Mouse (Mus musculus) spleen, postnatal 14 days (tissue): ENCODE measurements around the gene Snta1.

Experiments
- DNase-seq, 2 experiments: peaks; one replicate each; pipeline ENCODE4 v3.0.0; 2021 to 2022; ENCODE audit warnings: low spot score in 2 of 2

Gene Snta1

DNA sequence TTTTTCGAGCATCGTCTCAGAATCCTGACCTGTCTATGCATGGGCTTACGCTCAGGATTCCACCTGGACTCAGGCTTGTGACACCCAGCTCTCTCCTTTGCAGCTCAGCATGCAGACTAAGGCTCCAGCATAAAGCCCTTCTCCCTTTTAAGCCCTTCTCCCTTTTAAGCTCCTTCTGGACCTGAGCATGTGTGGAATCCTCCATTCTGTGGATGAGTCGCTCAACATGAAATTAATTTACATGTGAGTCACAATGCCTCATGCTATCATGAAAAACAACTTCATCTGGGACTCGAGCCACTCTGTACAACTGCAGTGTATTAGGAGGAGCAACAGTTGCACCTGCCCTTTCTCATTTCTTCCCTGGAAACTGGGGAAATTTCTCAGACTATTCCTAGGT is 14.3 kb upstream of the Snta1 start:
- no peak for DNase-seq

DNA sequence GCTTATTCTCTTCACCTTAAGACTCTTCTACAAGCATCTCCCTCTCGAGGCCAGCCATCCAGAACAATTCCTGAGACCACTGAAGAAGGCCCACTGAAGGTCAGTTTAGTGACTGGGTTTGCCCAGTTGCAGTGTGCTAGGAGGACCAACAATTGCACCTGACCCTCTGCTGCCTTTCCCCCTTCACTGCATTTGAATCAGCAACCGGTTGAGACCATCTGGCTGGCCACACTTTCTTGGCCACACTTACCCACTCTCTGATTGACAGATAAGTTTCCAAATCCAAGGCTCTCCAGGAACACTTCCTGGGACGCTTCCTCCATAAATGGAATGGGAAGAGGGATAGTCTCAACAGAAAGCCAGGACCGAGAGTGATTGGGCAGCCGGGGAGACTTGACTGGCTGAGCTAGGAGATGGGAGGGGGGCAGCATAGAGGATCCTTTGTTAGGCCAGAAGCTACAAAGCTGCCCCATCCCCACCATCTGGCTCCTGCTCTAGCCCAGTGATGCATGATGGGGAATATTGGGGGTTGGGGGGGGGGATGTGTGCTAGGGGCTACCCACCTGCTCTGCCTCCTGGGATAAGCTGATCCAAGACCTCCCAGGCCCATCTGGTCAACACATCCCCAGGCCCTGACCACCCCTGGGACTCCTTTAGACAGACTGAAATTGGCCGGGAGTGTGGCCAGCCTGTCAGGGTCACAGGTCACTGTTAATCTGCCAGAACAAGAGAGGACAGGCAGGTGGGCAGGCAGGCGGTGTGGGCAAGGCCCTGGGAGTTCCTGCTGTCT is 13.2 kb upstream of the Snta1 start:
- DNase-seq: no peak

DNA sequence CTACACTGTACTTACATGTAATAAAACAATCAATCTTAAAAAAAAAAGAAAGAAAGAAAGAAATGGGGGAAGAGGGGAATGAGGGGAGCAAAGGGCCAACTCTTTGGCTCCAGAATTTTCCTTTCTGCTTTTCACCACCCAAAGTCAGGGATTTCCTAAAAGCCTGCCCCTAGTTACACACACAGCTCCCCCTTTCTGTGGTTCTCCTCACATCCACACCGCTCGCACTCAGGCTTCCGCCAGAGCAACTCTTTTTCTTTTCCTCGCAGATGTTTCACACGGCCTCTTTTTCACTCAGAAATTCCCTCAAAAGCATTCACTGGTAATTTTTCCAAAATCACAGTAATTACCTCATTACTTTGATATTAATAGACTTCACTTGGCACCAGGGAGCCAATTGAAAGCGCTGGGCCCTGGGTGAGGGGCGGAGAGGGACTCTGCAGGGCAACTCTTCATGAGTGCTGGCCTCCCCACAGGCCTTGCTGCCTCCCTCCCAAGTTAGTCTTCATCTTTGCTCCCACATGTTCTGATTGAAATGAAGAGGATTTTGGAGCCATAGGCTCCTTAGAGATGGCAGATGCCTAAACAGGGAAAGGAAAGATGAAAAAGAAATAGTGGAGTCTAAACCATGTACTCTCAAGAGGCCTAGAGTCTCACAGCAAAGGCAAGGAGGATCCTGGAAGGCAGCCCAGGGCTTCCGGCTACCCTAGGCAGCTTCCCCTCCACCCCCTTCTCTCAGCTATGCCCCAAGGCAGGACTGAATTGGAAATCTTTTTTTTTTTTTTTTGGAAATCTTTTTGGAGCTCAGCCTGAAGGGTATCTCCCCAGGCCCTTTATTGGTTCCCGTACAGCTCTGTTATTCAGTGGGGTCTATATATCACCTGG is 12.0 kb upstream of the Snta1 start:
- no peak for DNase-seq

DNA sequence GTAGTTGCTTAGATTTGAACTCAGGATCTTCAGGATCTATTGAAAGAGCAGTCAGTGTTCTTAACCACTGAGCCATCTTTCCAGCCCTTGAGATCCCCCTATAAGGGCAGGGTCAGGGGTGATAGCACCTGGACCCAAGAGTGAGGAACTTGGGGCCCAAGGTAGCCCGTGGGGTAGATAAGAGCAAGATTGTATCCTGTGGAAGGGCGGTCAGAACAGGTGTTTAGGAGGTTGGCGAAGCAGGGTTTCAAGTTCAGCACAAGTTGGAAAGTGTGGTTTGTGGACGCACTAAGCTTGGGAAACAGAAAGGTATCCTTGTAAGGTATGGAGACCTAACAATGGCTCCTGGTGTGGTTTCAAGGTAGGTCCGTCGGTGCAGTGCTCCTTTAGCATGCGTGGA is 10.1 kb upstream of the Snta1 start:
- DNase-seq: no peak

DNA sequence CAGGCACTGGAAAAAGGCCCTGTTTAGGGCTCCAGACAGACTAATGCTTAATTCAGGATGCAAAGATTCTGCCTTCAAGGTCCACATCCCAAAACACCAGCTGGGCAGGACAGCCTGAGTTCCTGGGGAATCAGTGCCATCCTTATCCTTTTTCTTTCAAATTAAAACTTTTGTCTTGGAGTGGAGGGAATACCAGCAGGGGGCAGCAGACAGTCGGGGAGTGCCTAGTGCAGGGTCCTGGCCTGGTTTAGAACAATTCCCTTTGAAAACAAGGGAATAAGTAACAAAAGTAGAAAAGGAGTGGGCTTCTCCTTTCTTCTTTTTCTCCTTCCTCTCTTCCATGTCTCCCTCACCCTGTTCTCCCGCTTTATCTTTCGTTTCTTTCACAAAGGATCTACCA is 9.2 kb upstream of the Snta1 start:
- DNase-seq: peak; percentile 30 to 66

DNA sequence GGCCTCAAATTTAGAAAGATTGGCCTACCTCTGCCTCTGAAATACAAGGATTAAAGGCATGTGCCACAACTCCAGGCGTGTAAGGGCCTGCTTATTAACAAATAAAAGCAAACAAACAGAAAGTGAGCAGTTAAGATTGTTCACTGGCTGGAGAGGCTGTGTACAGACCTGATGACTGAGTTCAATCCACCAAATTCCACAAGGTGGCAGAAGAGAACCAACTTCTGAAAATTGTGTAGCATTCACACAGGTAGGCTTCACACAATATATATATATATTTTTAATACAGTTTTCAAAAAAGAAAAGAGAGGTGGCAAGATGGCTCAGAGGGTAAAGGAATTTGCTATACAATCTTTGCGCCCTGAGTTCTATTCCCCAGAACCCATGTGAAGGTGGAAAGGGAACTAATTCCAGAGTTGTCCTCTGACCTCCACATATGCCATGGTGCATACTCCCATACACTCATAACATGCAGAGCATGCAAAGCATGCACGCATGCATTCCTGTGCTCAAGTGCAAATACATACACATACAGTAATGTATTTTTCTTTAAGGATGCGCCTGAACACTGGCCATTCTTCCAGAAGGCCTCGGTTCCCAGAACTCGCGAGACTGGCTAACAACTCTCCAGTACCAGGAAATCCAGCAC is 4.2 kb upstream of the Snta1 start:
- DNase-seq: peak in 1 of 2 experiments; percentile 16

DNA sequence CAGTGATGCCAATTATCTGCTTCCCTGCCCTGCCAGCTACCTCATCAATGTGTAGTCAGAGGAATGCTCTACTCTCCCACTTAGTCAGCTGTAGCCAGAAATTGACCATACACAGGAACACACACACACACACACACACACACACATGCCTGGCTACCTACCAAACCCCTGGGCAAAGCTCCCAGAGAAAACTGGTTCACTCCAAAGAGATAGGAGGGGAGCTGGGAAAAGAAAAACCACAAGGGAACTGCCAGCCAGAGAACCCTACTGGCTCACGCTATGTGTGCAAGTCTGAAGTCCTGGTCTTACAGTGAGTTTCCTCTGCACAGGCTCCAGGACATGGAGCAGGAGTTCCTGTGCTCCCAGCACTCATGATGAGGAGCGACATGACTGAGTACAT is 2.5 kb upstream of the Snta1 start:
- DNase-seq: no peak

DNA sequence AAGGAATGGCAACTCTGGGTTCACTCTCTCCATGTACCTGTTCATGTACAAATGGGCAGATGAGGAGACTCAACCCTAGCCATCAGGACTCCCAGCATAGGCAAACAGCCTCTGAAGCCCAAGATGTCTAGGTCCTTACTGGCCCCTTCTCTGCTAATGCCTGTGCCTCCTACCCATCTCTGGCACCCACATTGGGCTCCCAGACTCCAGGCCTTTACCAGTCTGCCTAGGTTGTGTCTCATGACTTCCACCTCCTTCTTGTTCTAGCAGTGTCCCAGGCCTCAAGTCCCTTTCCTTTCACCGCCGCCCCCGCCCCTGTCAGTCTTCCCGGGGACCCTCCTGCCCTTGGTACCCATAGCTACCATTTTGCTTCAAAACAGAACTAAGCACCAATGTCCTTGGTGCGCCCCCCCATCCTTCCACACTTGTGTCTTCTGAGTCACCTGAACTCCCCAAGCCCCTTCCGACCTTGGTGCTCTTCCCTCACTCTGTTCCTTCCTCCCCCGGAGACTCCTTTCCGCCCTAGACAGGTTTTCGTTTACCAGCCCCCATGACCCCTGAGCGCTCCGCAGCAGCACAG is 746 bp downstream of the Snta1 start:
- no peak for DNase-seq

DNA sequence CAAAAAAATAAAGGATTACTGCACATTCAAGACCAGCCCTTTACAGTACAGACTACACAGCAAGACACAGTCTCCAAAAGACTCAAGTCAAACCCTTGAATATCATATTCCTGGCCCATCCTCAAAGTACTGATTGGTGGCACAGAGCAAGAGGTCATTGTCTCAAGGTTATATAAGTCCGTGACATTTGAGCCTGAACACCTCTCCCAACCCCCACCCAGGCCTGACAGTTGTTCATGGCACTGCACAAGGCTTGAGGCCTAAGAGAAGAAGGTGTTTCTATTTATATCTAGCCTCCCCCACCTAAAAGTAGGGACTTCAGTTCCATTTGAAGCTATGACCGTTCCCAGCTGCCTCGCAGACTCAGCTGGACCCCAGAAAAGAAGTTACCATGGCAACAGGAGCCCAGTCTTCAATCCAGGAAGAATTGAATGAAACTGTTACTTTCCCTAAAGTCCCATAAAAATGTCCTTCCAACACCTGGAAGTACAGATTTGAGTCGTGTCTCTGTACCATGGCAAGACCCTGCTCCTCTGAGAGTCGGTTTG is 2.4 kb downstream of the Snta1 start:
- DNase-seq: no peak

DNA sequence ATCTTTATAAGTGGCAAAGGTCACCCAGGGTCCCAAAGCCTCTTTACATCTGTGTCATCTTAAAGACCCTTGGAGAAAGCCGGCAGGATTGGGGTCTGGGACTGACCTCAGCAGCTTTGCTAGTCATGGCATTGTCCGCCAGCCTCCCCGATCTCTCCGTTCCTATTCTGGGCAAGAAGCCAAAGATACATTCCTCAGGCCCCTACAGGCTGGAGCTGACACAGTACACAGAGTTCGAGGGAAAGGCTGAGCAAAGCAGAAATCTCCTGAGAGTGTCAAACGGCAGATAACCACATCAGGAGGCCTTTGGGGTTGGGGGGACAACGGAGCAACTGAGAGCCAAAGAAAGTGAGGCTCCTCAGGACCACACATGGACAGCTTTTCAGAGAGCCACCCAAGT is 5.1 kb downstream of the Snta1 start:
- DNase-seq: no peak

DNA sequence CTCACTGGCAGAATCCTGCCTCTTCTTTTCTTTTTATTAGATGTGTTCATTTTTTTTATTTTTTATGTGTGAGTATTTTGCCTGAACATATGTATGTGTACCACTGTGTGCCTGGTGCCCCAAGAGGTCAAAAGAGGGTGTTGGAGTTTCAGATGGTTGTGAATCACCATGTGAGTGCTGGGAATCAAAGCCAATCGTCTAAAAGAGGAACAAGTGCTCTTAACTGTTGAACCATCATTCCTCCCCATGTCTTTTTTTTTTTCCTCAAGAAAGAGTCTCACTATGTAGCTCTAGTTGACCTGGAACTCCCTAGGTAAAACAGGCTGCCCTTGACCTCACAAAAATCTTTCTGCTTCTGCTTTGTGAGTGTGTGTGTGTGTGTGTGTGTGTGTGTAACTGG is 5.9 kb downstream of the Snta1 start:
- no peak for DNase-seq

DNA sequence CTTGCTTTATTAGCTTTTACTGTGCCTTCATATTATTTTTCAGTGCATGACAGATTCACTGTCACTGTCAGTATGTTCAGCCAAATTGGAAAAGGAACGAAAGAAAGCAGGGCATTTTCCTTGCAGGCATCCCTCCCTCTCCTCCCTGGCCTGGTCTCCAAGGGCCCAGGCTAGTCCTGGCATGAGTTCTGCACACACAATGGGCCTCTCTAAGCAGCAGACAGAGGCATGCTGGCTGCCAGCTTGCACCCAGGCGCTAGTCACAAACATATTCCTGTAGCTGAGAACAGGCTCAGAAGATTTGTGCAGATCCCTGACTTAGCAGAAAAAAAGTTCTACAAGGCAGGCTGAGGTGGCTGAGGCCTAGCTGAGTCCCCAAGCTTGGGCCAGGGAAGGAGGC is 8.6 kb downstream of the Snta1 start:
- no peak for DNase-seq

DNA sequence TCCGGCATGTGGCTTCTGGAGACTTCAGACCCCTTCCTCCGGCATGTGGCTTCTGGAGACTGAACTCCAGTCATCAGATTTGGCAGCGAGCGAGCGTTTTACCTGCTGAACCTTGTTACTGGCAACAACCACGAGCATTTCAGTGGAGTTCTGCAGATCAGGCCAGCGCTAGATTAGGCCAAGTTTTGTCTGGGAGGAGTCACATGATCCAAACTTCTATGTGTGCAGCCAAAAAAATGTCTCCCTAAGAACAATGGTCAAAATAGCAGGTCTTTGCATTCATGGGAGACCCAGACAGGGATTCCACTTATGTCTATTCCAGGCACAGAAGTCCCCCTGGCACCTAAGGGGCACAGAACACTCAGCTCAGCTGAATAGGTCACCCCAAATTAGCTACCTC is 9.6 kb downstream of the Snta1 start:
- DNase-seq: no peak

DNA sequence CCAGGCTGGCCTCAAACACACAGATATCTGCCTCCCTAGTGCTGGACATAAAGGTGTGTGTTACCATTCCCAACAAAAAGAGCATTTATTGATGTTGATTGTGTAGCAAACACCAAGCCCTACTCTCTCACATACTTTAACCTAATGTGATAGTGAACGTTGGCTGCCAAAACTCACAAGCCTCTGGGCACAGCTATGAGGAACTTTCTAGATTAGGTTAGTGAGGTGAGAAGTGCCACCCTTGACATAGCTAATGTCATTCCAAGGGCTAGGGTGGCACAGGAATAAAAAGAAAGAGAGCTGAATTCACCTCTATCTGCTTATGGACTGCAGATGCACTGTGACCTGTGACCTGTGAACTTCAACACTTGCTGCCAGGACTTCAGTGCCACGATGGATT is 11.4 kb downstream of the Snta1 start:
- DNase-seq: no peak

DNA sequence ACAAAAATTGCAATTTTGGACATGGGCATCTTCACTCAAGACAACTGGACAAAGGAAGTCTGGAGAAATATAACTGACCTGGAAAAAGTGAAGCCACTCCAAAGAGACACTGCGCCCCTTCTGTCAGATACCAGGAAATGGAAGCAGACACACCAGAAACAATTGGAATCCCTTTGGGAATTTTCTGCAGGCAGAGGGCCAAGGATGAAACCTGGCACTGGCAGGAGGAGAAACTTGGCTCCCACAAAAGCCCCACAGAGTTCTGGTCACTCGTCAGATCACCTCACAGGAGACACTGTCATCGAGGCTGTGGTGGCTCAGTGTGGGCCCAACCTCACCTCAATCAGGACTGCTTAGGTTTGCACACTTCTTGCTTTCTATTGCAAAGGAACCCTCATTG is 13.3 kb downstream of the Snta1 start:
- DNase-seq: no peak

DNA sequence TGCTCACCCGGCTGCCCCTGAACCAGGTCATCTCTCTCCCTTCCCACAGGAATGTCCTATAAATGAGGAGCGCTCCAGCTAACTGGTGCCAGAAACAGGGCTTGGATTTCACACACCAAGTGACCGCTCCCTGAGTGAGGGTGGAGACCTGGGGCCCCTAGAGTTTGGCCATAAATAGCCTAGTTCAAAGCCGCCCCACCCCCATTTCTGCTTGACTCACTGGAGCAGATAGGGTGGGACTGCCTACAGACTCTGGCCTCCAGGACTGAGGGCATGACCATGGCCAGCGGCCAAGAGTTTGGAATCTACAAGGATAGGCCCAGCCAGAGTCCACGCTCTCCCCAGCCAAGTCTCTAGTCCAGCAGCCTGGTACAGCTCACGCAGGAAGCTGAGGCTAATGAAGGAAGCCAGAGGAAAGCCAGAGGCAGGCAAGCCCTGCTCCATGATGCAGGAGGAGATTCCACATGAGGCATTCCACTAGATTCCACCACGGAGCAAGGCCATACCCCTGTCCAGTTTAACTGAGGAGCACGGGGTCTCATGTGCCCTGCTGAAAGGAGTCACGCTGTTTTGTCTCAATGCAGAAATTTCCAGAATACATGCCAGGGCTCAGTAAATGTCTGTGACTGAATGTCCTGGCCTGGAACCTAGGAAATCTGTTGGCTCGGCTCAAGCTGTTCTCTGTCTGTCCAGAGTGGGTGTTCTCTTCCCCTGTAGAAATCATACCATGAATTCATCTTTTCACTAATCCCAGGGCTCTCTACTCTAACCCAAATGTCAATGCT is 17.5 kb downstream of the Snta1 start:
- no peak for DNase-seq

DNA sequence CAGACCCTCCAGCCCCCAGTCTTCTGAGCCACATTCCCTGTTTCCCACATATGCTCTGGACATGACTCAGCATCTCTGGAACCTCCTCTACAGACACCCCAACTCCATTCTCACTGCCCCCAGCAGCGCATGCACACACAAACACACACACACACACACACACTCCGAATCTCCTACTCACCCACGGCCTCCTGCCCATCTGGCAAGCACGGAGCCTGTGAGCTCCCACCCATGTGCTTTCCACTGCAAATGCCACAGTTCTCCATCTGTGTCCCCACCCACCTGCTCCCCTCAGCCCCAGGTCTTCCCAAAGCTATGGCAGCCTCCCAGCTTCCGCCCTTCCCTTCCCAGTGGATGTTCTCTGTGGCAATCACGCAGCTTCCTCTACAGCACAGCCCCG is 28.8 kb downstream of the Snta1 start:
- no peak for DNase-seq

DNA sequence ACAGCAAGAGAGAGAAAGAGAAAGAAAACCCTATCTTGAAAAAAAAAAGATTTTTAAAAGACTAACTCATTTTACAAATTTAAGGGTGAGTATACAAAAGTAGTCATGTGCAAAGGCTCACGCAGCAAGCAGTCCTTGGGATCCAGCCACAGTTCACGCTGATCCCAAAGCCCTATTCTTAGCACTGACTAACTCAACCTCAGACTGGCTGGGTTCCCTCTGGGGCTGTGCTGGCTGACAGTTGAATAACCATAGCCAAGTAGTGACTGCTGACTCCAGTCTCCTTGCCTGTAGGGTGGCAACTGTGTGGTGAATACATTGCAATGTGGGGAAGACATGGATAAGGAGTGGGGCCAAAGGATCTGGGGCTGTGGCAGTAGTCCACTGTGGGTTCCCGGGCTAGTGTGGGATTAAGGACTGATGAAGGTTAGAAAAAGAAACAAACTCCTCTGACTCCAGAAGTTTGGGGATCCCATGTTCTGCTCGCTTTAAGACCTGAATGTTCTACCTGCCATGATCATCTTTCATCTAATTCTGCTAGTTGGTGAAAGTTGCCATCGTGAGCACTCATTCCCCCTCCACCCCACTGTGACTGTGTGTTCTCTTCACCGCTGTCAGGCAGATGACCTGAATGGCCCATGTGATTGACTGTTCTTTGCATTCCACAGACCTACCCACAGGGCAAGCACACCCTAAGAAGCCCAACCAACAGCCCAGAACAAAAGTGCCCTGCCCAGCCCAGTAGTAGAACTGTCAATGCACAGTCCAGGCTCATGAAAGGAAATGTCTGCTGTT is 32.9 kb downstream of the Snta1 start:
- no peak for DNase-seq

DNA sequence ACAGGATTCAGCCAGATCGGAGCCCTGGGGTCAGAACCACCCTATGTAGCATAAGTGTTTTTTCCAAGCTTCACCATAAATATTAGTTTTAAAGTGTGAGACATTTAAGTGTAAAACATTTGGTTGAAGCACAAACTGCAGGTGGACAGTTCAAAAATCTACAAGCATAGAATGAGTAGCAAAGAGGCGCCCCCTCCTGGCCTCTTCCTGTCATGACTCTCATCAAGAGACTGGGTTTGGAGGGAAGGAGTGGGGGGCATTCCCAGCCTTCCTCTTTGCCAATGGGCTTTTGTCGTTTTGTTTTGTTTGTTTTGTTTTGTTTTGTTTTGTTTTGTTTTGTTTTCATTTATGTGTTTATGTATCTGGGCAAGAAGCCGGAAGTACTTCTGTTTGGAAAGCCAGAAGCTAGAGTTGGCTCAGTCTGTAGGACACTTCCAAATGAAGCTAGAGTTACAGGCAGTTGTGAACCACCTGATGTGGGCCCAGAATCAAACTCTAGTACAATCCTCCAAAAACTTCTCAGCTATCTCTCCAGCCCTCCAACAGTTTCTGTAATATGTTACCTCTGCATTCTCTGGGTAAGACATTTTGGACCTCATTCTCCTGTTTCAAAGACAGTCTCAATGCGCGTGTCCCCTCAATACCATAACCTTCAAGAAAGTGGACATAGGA is 33.8 kb downstream of the Snta1 start:
- peak; percentile 31 to 58 for DNase-seq
